16 mouse cellular contexts compared by ENCODE assay signal in the genomic region with DNA sequence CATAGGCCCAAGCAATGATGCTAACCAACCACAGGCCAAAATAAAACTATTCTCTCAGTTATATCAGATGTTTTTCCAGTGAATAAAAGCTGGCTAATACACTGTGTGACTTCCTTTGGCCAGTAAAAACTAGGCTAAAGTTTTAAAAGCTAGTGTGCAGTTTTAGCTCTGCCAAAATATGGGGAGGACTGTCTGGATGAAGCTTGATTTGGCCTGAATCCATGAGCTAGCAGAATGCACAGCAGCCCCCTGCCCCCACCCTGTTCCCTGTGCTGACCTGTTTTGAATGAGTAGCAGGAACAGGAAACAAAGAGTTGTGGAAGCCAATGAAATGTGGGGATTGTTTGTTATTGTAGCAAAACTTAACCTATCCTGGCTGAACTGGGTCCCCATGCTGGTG. TPM values are rescaled to one million over a fixed set of nuclear protein-coding genes. Genes with fewer than 3 reads are reported as not detected.
DNase-seq lines count a peak whose midpoint lies in the region; ATAC-seq and TF ChIP-seq lines count a peak whose summit lies in the region.
"Had no signal": no experiment of that assay in that cellular context is flagged by ENCODE, and none has a peak within 500 bp of the region (broad histone marks: within the 10 kb centered on the region; RNA-seq: fewer than 3 reads in every experiment).

No protein-coding gene starts in this region.

- H3K36me3 ChIP-seq in kidney, embryonic 16.5 days (ENCODE audit: insufficient read depth, low read length), result no peaks in the 10 kb centered on the region
- H3K36me3 ChIP-seq in limb, embryonic 15.5 days, result no peaks in the 10 kb centered on the region
- H3K36me3 ChIP-seq: neural tube, embryonic 15.5 days had no signal

- H3K4me3 ChIP-seq in gastrocnemius, adult 2 months, result no peak overlapping the region
- no peak overlapping the region for H3K4me3 ChIP-seq in kidney, embryonic 16.5 days (ENCODE audit: low read length)
- H3K4me3 ChIP-seq in limb, embryonic 15.5 days, result no peak overlapping the region
- H3K4me3 ChIP-seq: layer of hippocampus, adult 2 months; neural tube, embryonic 15.5 days had no signal

- H3K4me1 ChIP-seq in kidney, embryonic 16.5 days (ENCODE audit: insufficient read depth, low read length), result peaks cover 25% of the 10 kb centered on the region
- peaks cover 53% of the 10 kb centered on the region for H3K4me1 ChIP-seq in limb, embryonic 15.5 days

- H3K9ac ChIP-seq in kidney, embryonic 16.5 days (replicated peaks; ENCODE audit: low read length), result no peak overlapping the region
- no peak overlapping the region for H3K9ac ChIP-seq in limb, embryonic 15.5 days
- H3K9ac ChIP-seq: neural tube, embryonic 15.5 days had no signal

- H3K4me2 ChIP-seq in kidney, embryonic 16.5 days (replicated peaks; ENCODE audit: low read depth, low read length), result no peak overlapping the region
- H3K4me2 ChIP-seq in limb, embryonic 15.5 days, result no peak overlapping the region
- H3K4me2 ChIP-seq: midbrain, embryonic 11.5 days; neural tube, embryonic 15.5 days had no signal

- intact Hi-C loops in gastrocnemius, adult 2 months (cut with DNase I), result loop anchor here (5.0 kb wide), 2 partner anchors 75 to 95 kb away; no protein-coding TSS in a partner anchor
- intact Hi-C loops in gastrocnemius, postnatal 36 days (cut with DNase I), result loop anchor here (5.0 kb wide), 1 partner anchor 155 kb away; no protein-coding TSS in a partner anchor

- no peak for TF ChIP-seq CTCF in gastrocnemius, adult 2 months (IDR thresholded peaks at IDR 0.05)

- DNase-seq in gastrocnemius, adult 2 months, result no peak
- no peak for DNase-seq in gastrocnemius, postnatal 36 days
- DNase-seq in kidney, postnatal 25 days, result no peak
- peak; percentile 58 for DNase-seq in lung, postnatal 10 days
- DNase-seq in lung, postnatal 25 days (ENCODE audit: low spot score), result no peak
- no peak for DNase-seq in thymus, postnatal 4 days
- DNase-seq: retina, postnatal 1 day; thymus, postnatal 14 days had no signal

- ATAC-seq in kidney, embryonic 16.5 days (ENCODE audit: low FRiP score, low TSS enrichment), result no peak
- no peak for ATAC-seq in limb, embryonic 15.5 days (ENCODE audit: insufficient number of reproducible peaks, low FRiP score, low TSS enrichment, low read depth)
- ATAC-seq: forebrain, embryonic 14.5 days; lung, postnatal 0 days; Patski had no signal

- H3K27ac ChIP-seq in gastrocnemius, adult 2 months, result peak overlapping the region; percentile 73
- H3K27ac ChIP-seq in kidney, embryonic 16.5 days (ENCODE audit: low read length), result peak overlapping the region; percentile 71; the same call in 1 of the 2 replicates
- H3K27ac ChIP-seq in limb, embryonic 15.5 days, result peak overlapping the region; percentile 59
- H3K27ac ChIP-seq: layer of hippocampus, adult 2 months; neural tube, embryonic 15.5 days had no signal

- H3K9me3 ChIP-seq in kidney, embryonic 16.5 days (ENCODE audit: low read length), result no peaks in the 10 kb centered on the region
- no peaks in the 10 kb centered on the region for H3K9me3 ChIP-seq in limb, embryonic 15.5 days
- H3K9me3 ChIP-seq: neural tube, embryonic 15.5 days had no signal

- H3K27me3 ChIP-seq in kidney, embryonic 16.5 days (ENCODE audit: insufficient read depth, low read length), result no peaks in the 10 kb centered on the region
- H3K27me3 ChIP-seq in limb, embryonic 15.5 days, result no peaks in the 10 kb centered on the region
- H3K27me3 ChIP-seq: neural tube, embryonic 15.5 days; Patski had no signal

RNA-seq across cellular contexts. Expression of gene Zcchc24, which starts 33.7 kb away (rescaled TPM):
- 10 to 100 TPM; 40.6 to 59.3 TPM for total RNA-seq in gastrocnemius, adult 2 months (2021)
- 10 to 100 TPM; 38.4 to 49.4 TPM for total RNA-seq in gastrocnemius, postnatal 36 days (2021)
- polyA plus RNA-seq in kidney, embryonic 16.5 days (2015; fragmentation: Nextera tagmentation; extraction: Ambion mirVana), result 12.2 and 17.3 TPM in 2 replicates
- 31.6 and 35.4 TPM in 2 replicates for polyA plus RNA-seq in limb, embryonic 15.5 days (2015; fragmentation: Nextera tagmentation; extraction: Ambion mirVana)

RNA-seq across cellular contexts. Expression of gene Anxa11, which starts 39.4 kb away (rescaled TPM):
- 10 to 100 TPM; 97.4 to 99.1 TPM for total RNA-seq in gastrocnemius, adult 2 months (2021)
- total RNA-seq in gastrocnemius, postnatal 36 days (2021), result 10 to 100 TPM; 90.7 to 93.7 TPM
- polyA plus RNA-seq in kidney, embryonic 16.5 days (2015; fragmentation: Nextera tagmentation; extraction: Ambion mirVana), result 65.8 and 67.9 TPM in 2 replicates
- polyA plus RNA-seq in limb, embryonic 15.5 days (2015; fragmentation: Nextera tagmentation; extraction: Ambion mirVana), result 20.9 and 28.6 TPM in 2 replicates
